Mouse (Mus musculus): ENCODE results near the gene Ptpn9.
A peak's percentile ranks its signal among the peaks of the same experiment; 100 is the strongest.

The Ptpn9 gene

DNA sequence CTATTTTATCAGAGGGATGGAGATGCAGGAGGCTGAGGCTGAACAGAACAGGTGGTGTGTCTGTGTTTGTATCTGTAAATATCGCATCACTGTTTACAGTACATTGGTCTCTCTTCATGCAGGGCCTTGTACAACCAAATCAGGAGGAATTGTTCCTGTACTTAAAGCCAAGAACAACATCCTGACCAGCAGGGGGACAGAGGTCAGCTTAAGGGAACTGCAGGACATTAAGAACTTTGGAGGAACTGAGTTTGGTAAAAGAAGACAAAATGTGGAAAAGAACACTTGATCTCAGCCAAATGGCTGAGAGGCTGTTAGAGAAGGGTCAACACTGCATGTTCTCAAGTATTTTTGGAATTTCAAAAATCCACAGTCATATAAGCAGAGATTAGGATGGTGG lies 20.0 kb downstream of the Ptpn9 start:
- no peak for DNase-seq (ENCODE audit: low spot score in 2 of 2)

DNA sequence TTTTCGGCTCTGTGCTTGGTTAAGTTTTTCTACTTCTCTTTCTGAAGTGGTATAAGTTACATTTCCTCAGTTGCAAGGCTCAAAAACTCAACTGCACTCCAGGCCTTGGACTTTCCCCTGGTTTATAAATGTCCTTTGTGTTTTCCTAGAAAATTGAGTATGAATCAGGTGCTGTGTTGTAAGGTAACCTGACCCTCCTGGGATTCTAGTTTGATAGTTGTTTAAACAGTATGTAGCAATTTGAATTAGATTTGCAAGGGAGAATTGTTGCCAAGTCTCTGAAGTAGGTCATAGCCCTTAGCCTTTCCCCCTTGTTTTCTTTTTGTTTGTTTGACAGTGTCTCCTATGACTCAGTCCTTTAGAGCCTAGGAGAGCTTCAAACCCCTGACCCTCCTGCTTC lies 22.9 kb downstream of the Ptpn9 start:
- no peak for DNase-seq (ENCODE audit: low spot score in 2 of 2)

DNA sequence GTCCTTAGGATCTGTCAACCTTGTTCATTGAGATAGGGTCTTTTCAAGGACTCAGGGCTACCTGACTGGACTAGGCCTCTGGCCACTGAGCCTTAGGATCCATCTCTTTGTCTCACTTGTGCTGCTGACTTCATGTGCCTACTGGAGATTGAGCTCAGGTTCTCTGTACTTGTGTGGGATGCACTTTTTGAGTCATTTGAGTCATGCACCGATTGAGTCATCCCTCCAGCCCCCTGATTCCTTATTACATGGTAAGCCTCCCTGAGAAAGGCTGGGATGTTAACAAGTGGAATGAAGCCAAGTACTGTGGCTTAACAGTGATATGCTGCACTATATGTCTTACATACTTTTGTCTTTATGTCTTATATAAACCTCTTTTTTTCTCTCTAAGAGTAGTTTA lies 37.0 kb downstream of the Ptpn9 start:
- no peak for DNase-seq (ENCODE audit: low spot score in 2 of 2)

DNA sequence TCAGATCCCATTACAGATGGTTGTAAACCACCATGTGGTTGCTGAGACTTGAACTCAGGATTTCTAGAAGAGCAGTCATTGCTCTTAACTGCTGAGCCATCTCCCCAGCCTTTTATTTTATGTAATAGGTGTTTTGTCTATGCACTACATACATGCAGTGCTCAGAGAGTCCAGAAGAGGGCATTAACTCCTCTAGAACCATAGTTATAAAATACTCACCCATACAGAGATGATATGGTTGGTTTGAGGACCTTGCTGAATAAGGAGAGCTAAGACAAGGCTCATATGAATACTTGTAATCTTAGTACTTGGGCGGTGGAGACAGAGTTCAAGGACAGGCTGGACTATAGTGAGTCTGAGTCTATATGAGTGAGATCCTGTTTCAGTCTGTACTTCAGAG lies 61.5 kb downstream of the Ptpn9 start:
- no peak for DNase-seq (ENCODE audit: low spot score in 2 of 2)

DNA sequence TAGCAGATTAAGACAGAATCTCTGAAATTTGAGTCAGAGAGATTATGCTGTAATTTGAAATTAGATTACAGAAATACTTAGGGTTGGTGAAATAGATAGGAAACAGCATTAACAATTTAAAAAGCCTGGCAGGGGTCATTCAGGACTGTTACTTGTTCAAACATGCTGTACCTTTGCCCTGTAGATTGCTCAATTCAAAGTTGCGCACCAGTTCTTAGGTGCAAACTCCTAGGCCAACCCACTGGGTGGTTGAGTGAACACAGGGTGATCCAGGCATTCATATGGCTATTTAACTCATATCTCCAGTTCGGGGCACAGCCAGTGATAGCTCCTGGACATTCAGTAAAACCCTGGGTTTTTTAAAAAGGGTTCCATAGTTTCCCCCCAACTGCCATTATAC lies 69.4 kb downstream of the Ptpn9 start:
- no peak for DNase-seq (ENCODE audit: low spot score in 2 of 2)

DNA sequence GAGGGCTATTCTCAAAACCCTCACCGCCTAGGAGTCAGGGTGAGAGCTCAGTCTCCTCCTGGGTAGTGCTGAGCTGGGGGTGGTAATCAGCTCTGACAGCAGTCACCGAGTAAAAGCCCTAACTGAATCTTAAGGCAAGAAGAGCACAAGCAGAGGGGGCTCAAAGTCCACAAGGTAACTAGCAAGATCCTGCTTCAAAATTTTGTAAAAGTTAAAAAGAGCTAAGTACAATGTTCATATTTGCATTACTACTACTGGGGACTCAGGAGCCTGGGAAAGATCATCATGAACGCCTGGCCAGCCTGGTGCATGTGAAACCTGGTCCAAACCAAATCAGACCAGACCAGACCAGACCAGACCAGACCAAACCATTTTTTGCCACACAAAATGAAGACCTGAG lies 73.5 kb downstream of the Ptpn9 start:
- DNase-seq (ENCODE audit: low spot score in 2 of 2), result no peak

DNA sequence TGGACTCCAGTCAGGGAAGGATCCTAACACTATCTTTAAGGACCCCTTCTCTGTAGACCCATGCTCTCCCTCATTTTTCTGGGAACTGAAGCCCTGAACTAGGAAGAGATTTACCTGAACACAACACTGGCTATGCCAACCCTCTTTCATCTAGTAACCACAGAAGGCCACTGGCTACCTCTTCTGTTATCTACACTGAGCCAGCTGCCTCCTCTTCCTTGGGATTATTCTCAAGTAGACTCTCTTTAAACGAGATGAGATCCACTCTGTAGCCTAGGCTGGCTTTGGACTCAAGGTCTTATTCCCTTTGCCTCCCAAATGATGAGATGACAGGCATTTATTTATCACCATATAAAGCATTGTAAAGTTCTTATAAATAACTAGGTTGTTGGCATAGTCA lies 75.5 kb downstream of the Ptpn9 start:
- no peak for DNase-seq (ENCODE audit: low spot score in 2 of 2)

DNA sequence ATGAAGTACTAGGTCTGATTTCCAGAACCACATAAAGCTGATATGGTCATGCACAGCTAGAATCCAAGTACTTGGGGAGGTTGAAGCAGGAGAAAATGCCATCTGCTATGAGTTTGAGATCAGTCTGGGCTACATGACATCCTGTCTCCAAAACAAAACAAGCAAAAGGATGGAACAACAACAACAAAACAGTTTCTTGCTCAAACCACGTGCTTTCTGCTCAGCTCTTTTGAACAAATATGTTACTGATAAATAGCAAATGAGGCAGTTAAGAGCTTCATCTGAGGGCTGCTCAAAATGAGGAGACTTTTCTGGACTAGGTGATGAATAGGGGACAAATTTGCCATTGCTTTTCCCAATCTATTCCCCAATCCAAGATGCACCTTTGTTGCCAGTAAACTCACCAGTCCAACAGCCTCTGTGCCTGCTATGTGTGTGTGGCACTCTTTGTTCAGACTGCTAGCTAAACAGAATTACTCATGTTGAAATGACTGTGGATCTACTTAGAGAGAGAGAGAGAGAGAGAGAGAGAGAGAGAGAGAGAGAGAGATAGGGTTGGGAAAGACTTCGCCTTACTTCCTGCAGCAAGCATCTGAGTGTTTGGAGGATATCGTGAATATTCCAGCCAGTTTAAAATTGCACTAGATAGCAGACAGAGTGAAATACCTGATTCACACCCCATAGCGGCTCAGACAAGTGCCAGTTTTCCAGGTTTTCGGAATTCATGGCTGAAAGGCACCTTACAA lies 76.2 kb downstream of the Ptpn9 start:
- no peak for DNase-seq (ENCODE audit: low spot score in 2 of 2)

DNA sequence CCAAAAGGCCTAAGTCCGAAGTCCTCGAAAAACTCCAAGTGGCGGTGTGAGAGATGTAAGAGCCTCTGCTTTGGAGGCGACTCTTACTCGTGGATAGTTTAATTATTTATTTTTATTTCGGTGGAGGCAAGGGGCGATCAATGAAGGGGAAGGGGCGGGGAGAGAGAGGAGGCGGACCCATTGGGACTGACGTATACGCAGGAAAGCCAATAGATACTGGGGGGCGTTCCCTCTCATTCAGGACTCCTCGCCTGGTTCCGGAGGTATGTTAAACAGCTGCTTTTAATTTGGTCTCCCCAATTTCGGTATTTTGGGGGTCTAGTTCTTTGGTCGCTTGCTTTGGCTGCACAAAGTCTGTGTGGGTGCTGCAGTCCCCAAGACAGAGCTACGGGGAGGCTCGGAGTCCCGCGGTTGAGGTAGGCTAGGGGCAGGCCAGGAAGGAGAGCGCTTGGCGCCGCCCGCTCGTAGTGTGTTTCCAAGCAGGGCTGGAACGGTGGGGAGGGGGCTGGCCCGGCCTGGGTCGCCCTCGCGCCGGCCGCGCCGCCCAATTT lies 77.2 kb downstream of the Ptpn9 start, which contains the start of gene Sin3a:
Gene Sin3a (plus strand): TSS at position 240 of the 551 bp plus-strand sequence.
- peak; percentile 51 to 66 for DNase-seq (ENCODE audit: low spot score in 2 of 2)

DNA sequence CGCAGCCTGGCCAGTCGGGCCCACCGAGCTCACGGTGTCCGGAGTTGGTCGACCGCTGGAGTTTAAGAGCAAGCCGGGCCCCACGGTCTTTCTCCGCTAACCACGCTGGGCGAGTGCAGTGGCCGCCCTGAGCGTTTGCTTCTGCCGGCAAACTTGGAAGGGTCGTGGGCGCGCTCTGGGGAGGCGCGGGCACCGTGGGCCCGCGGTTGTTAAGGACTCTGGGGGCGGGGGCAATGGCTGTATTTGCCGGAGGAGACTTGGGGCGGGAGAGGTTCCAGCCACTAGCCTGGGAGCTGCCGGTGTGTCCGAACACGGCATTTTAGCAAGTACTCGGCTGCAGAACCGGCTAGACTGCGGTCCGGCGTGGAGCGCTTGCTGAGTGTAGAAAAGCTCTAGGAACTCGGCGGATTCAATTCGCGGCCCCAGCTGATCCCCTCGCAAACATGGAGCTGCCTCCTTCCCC lies 77.8 kb downstream of the Ptpn9 start:
- DNase-seq (ENCODE audit: low spot score in 2 of 2), result peak in 1 of 2 experiments; percentile 64

DNA sequence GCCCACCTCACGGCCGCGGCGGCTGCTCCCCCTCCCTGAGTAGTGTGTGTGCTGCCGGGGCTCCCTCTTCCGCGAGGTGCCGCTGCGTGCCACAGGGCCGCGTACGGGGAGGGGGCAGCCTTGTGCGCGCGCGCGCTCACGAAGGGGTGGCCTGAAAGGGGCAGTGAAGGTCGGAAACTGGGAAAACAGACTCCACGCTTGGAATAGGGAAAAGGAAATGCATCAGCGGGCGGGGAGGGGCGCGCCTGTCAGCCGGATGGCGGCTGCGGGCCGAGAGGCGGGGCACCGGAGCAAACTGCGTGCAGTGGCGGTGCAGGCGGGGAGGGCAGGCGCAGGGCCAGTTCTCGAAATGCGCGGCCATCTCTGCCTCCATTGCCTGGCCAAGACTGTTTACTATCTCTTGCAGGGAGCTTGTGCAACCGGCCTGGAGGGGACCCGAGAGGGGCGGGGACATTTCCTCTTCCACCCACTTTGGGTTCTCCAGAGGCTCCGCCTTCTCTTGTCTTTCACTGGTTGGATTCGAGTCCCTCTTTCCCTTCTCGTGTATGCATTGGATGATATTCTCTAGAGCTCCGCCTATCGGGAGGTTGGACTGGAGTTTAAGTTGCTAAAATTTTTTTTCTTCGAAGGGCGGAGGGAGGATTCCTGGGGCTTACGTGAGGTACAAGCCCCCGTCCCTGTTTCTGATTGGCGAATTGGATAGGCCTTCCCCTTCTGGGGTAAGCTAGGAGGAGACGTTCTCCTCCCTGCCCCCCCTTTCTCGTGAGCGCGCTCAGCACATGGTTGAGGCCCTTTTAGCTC lies 78.5 kb downstream of the Ptpn9 start:
- peak; percentile 94 to 96 for DNase-seq (ENCODE audit: low spot score in 2 of 2)

DNA sequence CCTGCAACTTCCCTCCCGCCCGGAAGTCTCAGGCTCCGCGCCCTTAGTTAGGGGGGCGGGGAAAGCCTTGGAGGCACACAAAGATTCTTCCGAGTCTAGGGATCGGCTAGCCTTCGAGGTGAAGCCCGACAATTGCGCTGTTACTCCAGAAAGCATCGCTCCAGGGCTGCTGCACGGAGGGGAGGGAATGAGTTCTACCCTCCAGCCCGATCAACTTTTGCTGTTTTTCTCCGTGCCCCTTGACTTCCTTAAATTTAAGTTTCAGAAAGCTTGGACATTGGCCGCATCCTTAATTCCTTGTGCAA lies 79.0 kb downstream of the Ptpn9 start:
- DNase-seq (ENCODE audit: low spot score in 2 of 2), result no peak

DNA sequence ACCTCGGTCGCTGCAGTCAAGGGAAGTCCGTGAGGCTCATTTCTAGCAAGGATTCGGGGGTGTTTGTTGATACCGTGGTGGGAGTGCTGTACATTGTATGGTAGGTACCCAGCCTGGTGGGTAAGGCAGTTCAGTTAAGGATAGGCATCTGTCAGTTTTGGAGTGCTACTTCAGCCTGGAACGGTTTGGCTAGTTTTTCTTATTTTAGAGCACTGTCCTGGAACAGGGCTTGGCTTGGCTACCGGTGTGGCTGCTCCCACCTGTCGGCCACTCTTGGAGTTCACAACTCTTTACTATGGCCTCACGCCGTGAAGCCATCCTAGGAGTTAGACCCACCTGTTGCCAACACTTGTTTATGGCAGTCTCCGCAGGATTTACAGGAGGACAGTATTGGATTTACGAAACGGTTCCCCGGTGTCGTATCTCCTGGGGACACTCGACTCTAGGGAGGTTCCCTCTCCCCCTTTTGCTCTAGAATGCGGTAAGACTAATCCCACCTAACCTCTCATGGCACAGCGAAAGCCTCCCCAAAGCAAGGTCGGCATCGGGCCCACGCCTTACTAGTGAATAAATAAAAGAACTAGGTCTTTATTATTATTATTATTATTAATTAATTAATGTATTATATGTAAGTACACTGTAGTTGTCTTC lies 79.6 kb downstream of the Ptpn9 start:
- peak in 1 of 2 experiments; percentile 31 for DNase-seq (ENCODE audit: low spot score in 2 of 2)

DNA sequence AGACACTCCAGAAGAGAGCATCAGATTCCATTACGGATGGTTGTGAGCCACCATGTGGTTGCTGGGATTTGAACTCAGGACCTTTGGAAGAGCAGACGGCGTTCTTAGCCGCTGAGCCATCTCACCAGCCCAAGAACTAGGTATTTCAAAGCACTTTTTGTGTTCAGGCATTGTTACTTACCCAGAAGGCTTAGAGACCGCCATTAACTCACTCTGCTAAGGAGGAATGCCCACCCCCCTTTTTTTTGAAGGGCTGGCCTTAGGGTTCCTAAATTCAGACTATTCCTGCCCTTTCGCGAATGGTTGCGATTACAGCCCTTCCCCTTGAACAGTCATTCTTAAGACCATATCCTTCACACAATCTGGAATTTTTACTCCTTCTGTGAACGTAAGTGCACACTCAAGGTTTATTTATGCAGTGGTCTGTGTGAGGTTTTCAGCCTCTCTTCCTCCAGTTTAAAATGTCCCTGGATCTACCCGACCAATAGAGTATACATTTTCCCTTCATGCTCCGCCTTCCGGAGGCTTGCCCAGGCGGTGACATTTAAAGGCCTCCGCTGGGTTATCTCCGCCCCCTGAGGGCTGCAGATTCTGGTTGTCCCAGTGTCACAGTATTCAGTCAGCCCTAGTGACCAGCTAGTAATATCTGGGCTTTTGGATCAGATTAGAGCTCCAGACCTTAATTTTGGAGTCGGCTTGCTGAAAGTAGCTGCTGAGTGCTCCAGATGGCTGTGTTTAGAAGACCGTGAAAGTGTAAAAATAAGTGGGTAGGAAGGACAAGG lies 80.3 kb downstream of the Ptpn9 start:
- DNase-seq (ENCODE audit: low spot score in 2 of 2), result peak; percentile 63 to 74

DNA sequence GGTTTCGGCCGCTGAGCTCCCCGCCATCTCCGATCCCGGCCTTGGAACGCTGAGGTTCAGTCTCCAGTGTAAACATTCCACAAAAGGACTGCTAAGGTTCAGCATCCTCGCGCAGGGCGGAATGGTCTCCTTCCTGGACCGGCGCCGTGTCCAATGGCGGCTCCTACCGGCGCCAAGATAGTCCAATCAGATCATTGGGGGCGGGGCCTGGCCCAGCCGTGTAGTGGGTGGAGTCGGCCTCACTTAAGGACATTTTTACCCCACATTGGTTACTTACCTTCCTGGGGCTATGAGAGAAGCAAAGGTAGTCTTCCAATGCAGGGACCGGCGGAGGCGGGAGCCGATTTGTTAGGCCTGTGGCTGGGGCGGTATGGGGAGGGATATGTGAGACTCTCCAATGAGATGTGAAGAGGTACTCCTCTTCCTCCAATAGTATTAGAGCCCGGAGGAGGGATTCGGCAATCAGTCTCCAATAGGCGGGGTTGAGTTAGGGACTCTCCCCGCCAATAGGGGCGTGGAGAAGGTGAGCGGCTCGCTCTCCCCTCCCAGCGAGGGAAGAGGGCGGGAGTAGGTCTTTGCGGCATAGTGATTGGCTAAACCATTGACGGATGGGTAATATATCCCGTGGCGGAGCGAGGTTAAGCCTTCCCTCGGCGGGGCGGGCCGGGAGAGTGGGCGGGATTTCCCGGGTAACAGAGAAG lies 81.1 kb downstream of the Ptpn9 start:
- peak; percentile 98 to 99 for DNase-seq (ENCODE audit: low spot score in 2 of 2)

DNA sequence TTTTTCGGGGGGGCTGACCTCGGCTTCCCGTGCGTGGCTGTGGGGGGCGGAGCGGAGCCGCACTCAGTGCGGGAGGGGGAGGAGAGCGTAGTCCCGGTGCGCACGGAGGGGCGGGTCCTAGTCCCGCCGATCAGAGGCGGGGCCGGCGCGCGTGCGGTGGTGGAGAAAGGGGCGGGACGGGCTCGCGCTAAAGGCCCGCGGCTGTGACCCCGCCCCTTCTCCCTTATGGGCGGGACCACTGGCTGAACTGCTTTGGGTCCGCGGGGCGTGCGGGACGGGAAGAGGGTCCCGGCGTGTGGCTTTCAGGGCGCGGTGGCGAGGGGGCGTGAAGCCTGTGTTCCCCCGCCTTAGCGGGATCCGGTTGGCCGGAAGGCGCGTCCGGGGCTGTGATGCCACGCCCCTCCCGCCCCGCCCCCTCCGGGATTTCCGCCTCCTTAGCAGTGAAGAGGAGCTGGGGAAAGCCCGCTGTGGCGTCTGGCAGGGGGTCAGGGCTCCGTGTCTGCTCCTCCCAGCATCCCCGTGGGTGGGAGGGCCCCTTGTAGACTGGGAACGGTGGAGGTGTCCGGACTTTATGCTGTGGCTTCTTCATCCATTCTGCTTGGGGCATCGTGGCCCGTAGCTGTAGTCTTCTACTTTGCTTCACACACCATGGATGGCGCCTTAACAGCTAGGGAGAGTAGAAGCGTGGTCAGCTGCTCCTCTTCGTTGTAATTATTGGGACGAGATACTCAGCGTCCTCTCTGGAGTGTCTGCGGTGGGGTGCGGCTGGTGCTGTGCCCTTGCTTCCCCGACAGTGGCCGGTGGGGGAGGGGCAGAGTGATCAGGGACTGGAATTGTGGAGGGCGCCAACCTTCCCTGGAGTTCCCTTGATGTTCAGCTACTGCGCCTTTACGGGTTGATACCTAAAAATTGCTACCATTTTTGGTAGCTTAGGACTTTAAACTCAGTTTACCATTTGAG lies 82.3 kb downstream of the Ptpn9 start:
- DNase-seq (ENCODE audit: low spot score in 2 of 2), result peak; percentile 86 to 91

DNA sequence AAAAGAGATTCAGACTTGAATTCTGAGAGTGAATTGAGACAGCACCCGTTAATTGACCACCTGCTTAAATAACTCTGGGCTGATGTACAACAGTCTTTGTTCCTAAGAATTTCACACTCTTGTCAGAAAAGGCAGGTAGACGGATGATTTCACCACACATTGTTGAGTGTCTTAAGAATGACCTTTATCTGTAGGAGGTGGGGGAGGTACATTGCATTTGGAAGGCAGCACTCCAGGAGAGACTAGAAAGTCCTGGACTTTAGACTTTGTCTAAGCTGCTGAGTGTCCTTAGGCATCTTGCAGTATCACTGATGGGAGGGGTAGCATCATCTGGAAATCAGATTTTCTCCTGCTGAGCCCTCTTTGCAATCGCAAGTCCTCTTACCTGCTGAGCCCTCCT lies 87.5 kb downstream of the Ptpn9 start:
- no peak for DNase-seq (ENCODE audit: low spot score in 2 of 2)

Data from urinary bladder, postnatal 4 days (tissue).